Mouse (Mus musculus): ENCODE measurements around the gene Maats1. TPM values are rescaled to one million over a fixed set of nuclear protein-coding genes. Genes with fewer than 3 reads are reported as not detected.

The Maats1 gene
- total RNA-seq, 1 experiment, result 1.8 TPM

GRCm38 (mm10) chr16:38369992-38370484 is 28.1 kb upstream of the Maats1 start:
- Histone ChIP-seq H3K4me3 (ENCODE audit: insufficient read depth in 1 of 2, low read depth in 1 of 2, low read length in 2 of 2, poor library complexity in 1 of 2, severe bottlenecking in 1 of 2) (no peak overlapping the region), H3K36me3 (ENCODE audit: control insufficient read depth, insufficient read depth, low read length, poor library complexity, severe bottlenecking) (no peaks in the 10 kb centered on the region), H3K9ac (ENCODE audit: insufficient read depth, low read depth, low read length, poor library complexity, severe bottlenecking) (no peak overlapping the region), H3K27ac (ENCODE audit: insufficient read depth, low read depth, low read length, poor library complexity, severe bottlenecking) (no peak overlapping the region), H3K9me3 (ENCODE audit: control insufficient read depth, insufficient read depth, low read depth, low read length) (no peaks in the 10 kb centered on the region), H3K4me1 (ENCODE audit: control insufficient read depth in 2 of 2, insufficient read depth in 2 of 2, low read length in 2 of 2, poor library complexity in 1 of 2) (peaks cover 2 to 8% of the 10 kb centered on the region in 2 experiments; a peak in 1 of 4 replicates)
- TF ChIP-seq MAFK (IDR thresholded peaks at IDR 0.05; ENCODE audit: insufficient read depth, low read depth, low read length), result no peak
- TF ChIP-seq ZNF384 (IDR thresholded peaks at IDR 0.05; ENCODE audit: low read depth, low read length), result no peak
- TF ChIP-seq ZC3H11A (IDR thresholded peaks at IDR 0.05; ENCODE audit: borderline replicate concordance, low read depth, low read length), result no peak
- no peak for TF ChIP-seq HCFC1 (IDR thresholded peaks at IDR 0.05; ENCODE audit: borderline replicate concordance, insufficient read depth, low read length)
- TF ChIP-seq CHD2 (IDR thresholded peaks at IDR 0.05; ENCODE audit: low read depth, low read length), result no peak
- in situ Hi-C loops (cut with MboI; ENCODE audit: low sequenced_read_pairs in 2 of 2, unreplicated experiment in 2 of 2), result no loop called here
- DNase-seq (ENCODE audit: low read depth, low spot score), result no peak

DNA sequence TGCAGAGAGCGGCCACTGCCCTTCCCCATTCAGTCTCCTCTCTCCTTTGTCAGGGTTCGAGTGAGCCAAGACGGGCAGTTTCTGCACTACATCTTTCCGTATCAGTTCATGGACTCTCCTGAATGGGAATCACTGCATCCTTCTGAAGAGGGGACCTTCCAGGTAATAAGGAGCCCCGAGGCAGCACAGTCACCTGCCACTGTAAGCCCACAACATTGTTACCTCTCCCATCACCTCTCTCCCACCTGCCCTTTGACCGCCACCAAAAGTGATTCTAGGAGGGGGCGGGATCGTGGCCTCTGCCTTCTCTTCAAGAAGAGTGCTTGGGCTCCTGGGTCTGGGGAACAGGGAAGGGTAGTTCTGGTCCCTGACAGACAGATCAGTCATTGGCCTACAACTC is 27.5 kb upstream of the Maats1 start:
- Histone ChIP-seq H3K36me3 (ENCODE audit: control insufficient read depth, insufficient read depth, low read length, poor library complexity, severe bottlenecking) (no peaks in the 10 kb centered on the region), H3K9me3 (ENCODE audit: control insufficient read depth, insufficient read depth, low read depth, low read length) (no peaks in the 10 kb centered on the region), H3K9ac (ENCODE audit: insufficient read depth, low read depth, low read length, poor library complexity, severe bottlenecking) (no peak overlapping the region), H3K27ac (ENCODE audit: insufficient read depth, low read depth, low read length, poor library complexity, severe bottlenecking) (no peak overlapping the region), H3K4me3 (ENCODE audit: insufficient read depth in 1 of 2, low read depth in 1 of 2, low read length in 2 of 2, poor library complexity in 1 of 2, severe bottlenecking in 1 of 2) (no peak overlapping the region), H3K4me1 (ENCODE audit: control insufficient read depth in 2 of 2, insufficient read depth in 2 of 2, low read length in 2 of 2, poor library complexity in 1 of 2) (peaks cover 2 to 8% of the 10 kb centered on the region in 2 experiments; a peak in 1 of 4 replicates)
- DNase-seq (ENCODE audit: low read depth, low spot score), result no peak
- no peak for TF ChIP-seq CHD2 (IDR thresholded peaks at IDR 0.05; ENCODE audit: low read depth, low read length)
- TF ChIP-seq HCFC1 (IDR thresholded peaks at IDR 0.05; ENCODE audit: borderline replicate concordance, insufficient read depth, low read length), result no peak
- TF ChIP-seq ZNF384 (IDR thresholded peaks at IDR 0.05; ENCODE audit: low read depth, low read length), result no peak
- TF ChIP-seq ZC3H11A (IDR thresholded peaks at IDR 0.05; ENCODE audit: borderline replicate concordance, low read depth, low read length), result no peak
- TF ChIP-seq MAFK (IDR thresholded peaks at IDR 0.05; ENCODE audit: insufficient read depth, low read depth, low read length), result no peak
- in situ Hi-C loops (cut with MboI; ENCODE audit: low sequenced_read_pairs in 2 of 2, unreplicated experiment in 2 of 2), result no loop called here

DNA sequence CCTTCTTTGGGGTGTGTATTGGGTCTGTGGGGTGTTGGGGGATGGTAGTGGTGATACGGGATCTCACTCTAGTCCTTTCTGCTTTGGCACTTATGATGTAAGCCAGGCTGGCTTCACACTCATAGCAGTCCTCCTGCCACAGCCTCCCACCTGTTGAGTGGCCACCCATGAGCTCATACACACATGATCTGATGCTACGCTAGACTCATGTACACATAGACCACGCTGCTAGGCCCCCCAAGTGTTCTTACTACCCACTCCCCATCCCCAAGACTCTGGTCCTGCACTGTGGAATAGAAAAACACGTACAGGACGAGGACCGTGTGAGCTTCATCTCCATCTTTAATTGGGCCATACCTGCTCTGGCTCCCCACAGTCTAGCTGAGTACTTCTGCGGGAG is 27.1 kb upstream of the Maats1 start:
- TF ChIP-seq HCFC1 (IDR thresholded peaks at IDR 0.05; ENCODE audit: borderline replicate concordance, insufficient read depth, low read length) (no peak), ZC3H11A (IDR thresholded peaks at IDR 0.05; ENCODE audit: borderline replicate concordance, low read depth, low read length) (no peak), MAFK (IDR thresholded peaks at IDR 0.05; ENCODE audit: insufficient read depth, low read depth, low read length) (no peak), ZNF384 (IDR thresholded peaks at IDR 0.05; ENCODE audit: low read depth, low read length) (no peak), CHD2 (IDR thresholded peaks at IDR 0.05; ENCODE audit: low read depth, low read length) (no peak)
- Histone ChIP-seq H3K36me3 (ENCODE audit: control insufficient read depth, insufficient read depth, low read length, poor library complexity, severe bottlenecking) (no peaks in the 10 kb centered on the region), H3K9me3 (ENCODE audit: control insufficient read depth, insufficient read depth, low read depth, low read length) (no peaks in the 10 kb centered on the region), H3K9ac (ENCODE audit: insufficient read depth, low read depth, low read length, poor library complexity, severe bottlenecking) (no peak overlapping the region), H3K27ac (ENCODE audit: insufficient read depth, low read depth, low read length, poor library complexity, severe bottlenecking) (no peak overlapping the region), H3K4me1 (ENCODE audit: control insufficient read depth in 2 of 2, insufficient read depth in 2 of 2, low read length in 2 of 2, poor library complexity in 1 of 2) (peaks cover 2 to 7% of the 10 kb centered on the region in 2 experiments; a peak in 1 of 4 replicates), H3K4me3 (ENCODE audit: insufficient read depth in 1 of 2, low read depth in 1 of 2, low read length in 2 of 2, poor library complexity in 1 of 2, severe bottlenecking in 1 of 2) (no peak overlapping the region)
- in situ Hi-C loops (cut with MboI; ENCODE audit: low sequenced_read_pairs in 2 of 2, unreplicated experiment in 2 of 2), result no loop called here
- DNase-seq (ENCODE audit: low read depth, low spot score), result no peak

DNA sequence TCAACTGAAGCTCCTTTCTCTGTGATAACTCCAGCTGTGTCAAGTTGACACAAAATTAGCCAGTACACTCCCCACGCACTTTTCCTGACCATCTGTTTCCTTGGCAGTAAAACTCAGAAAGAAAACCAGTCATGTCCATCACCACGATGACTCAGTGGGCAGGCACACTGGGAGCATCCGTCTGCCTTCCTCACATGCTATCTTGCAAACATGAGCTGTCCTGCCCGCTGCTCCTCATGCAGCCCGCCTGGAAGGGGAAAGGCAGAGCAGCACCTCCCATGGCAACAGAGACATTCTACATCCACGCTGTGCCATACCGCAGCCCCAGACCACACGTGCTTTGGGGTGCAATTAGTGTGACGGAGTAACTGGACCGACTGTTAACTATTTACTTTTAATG is 26.4 kb upstream of the Maats1 start:
- in situ Hi-C loops (cut with MboI; ENCODE audit: low sequenced_read_pairs in 2 of 2, unreplicated experiment in 2 of 2), result no loop called here
- H3K9ac ChIP-seq (ENCODE audit: insufficient read depth, low read depth, low read length, poor library complexity, severe bottlenecking), result no peak overlapping the region
- H3K9me3 ChIP-seq (ENCODE audit: control insufficient read depth, insufficient read depth, low read depth, low read length), result no peaks in the 10 kb centered on the region
- no peak overlapping the region for H3K27ac ChIP-seq (ENCODE audit: insufficient read depth, low read depth, low read length, poor library complexity, severe bottlenecking)
- no peak overlapping the region for H3K4me3 ChIP-seq (ENCODE audit: insufficient read depth in 1 of 2, low read depth in 1 of 2, low read length in 2 of 2, poor library complexity in 1 of 2, severe bottlenecking in 1 of 2)
- DNase-seq (ENCODE audit: low read depth, low spot score), result no peak
- H3K36me3 ChIP-seq (ENCODE audit: control insufficient read depth, insufficient read depth, low read length, poor library complexity, severe bottlenecking), result no peaks in the 10 kb centered on the region
- peaks cover 0 to 2% of the 10 kb centered on the region in 2 experiments; a peak in 1 of 4 replicates for H3K4me1 ChIP-seq (ENCODE audit: control insufficient read depth in 2 of 2, insufficient read depth in 2 of 2, low read length in 2 of 2, poor library complexity in 1 of 2)
- no peak for TF ChIP-seq ZC3H11A (IDR thresholded peaks at IDR 0.05; ENCODE audit: borderline replicate concordance, low read depth, low read length)
- TF ChIP-seq ZNF384 (IDR thresholded peaks at IDR 0.05; ENCODE audit: low read depth, low read length), result no peak
- no peak for TF ChIP-seq HCFC1 (IDR thresholded peaks at IDR 0.05; ENCODE audit: borderline replicate concordance, insufficient read depth, low read length)
- TF ChIP-seq MAFK (IDR thresholded peaks at IDR 0.05; ENCODE audit: insufficient read depth, low read depth, low read length), result no peak
- no peak for TF ChIP-seq CHD2 (IDR thresholded peaks at IDR 0.05; ENCODE audit: low read depth, low read length)

Data from ES-E14 (cell line).